Comparison of ENCODE assay signal across 22 mouse cellular contexts in the genomic region with DNA sequence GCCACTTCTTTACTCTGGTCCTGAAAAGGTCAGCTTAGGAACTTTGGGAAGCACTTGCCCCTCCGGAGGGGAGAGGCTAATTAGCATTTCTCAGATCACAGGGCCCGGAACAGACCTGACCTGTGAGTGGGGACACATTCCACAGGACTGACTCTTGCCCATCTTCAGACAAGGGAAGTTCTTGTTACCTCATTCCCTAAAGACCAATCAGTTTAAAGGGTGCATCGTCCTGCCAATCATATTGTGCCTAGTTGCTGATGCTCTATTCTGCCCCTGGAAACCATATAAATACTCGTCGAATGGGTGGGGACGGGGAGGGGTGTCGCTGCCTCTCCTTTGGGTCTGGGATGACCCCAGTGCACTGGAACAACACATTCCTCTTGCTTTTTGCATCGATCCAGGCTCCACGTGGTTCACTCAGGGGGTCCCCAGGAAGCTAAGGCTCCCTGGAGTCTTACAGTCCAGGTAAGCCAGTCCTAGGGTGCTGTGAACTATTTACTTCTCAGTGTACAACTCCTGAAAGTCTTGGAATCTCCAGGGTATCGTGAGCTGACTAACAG.
DNase-seq lines count a peak whose midpoint lies in the region; ATAC-seq and TF ChIP-seq lines count a peak whose summit lies in the region.
"Had no signal": no experiment of that assay in that cellular context is flagged by ENCODE, and none has a peak within 500 bp of the region (broad histone marks: within the 10 kb centered on the region; RNA-seq: fewer than 3 reads in every experiment).

No protein-coding gene starts in this region.

- no peak for ATAC-seq in forebrain, embryonic 15.5 days (replicated peaks)
- ATAC-seq: forebrain, embryonic 14.5 days; hindbrain, postnatal 0 days had no signal

- no peak for TF ChIP-seq POLR2A in thymus, adult 2 months (IDR thresholded peaks at IDR 0.05; ENCODE audit: control insufficient read depth, extremely low read depth, insufficient read depth, low read length, poor library complexity)

- H3K27ac ChIP-seq in thymus, adult 2 months (ENCODE audit: control insufficient read depth, insufficient read depth, low read length): no peak overlapping the region
- H3K27ac ChIP-seq in forebrain, embryonic 15.5 days (replicated peaks): no peak overlapping the region
- H3K27ac ChIP-seq: heart, embryonic 10.5 days; heart, embryonic 13.5 days; hindbrain, embryonic 14.5 days; hindbrain, postnatal 0 days had no signal

- no peaks in the 10 kb centered on the region for H3K9me3 ChIP-seq in forebrain, embryonic 15.5 days
- H3K9me3 ChIP-seq: heart, embryonic 10.5 days; heart, embryonic 13.5 days had no signal

- no peak overlapping the region for H3K4me2 ChIP-seq in forebrain, embryonic 15.5 days (replicated peaks)
- H3K4me2 ChIP-seq: heart, embryonic 13.5 days; hindbrain, embryonic 14.5 days had no signal

- DNase-seq in heart, adult 11 months: peak; percentile 66
- no peak for DNase-seq in heart, adult 8-10 months (ENCODE audit: low spot score)
- DNase-seq in thymus, adult 2 months: peak; percentile 1
- no peak for DNase-seq in thymus, postnatal 4 days
- peak; percentile 26 for DNase-seq in R1 (ENCODE audit: low read depth, low spot score)
- DNase-seq in induced T-regulatory cell, adult 2 months (ENCODE audit: low read depth): peak; percentile 87
- DNase-seq in urinary bladder, postnatal 10 days (ENCODE audit: low spot score): no peak
- DNase-seq: adrenal gland, postnatal 10 days; adrenal gland, postnatal 36 days; cerebellum, adult 18-20 months; cerebellum, adult 9-10 months; cerebellum, postnatal 14 days; gastrocnemius, postnatal 14 days; heart, adult 18-20 months; heart, postnatal 14 days; heart, postnatal 4 days had no signal

- WGBS in thymus, adult 2 months: 94% methylated on average over 10 of the region's 10 CpGs
- WGBS in forebrain, embryonic 15.5 days: 82% methylated on average over 10 of the region's 10 CpGs

- TF ChIP-seq CTCF in thymus, adult 2 months (IDR thresholded peaks at IDR 0.05; ENCODE audit: borderline replicate concordance, control insufficient read depth, extremely low read depth, insufficient read depth, low read length, poor library complexity): no peak

- no peak overlapping the region for H3K4me3 ChIP-seq in thymus, adult 2 months (ENCODE audit: control insufficient read depth, insufficient read depth, low read length)
- no peak overlapping the region for H3K4me3 ChIP-seq in forebrain, embryonic 15.5 days
- H3K4me3 ChIP-seq: heart, embryonic 10.5 days; heart, embryonic 13.5 days had no signal

- H3K4me1 ChIP-seq in thymus, adult 2 months (replicated peaks; ENCODE audit: control insufficient read depth, insufficient read depth, low read length): peaks cover 45% of the 10 kb centered on the region
- H3K4me1 ChIP-seq in forebrain, embryonic 15.5 days: no peaks in the 10 kb centered on the region
- H3K4me1 ChIP-seq: heart, embryonic 10.5 days; heart, embryonic 13.5 days had no signal

- H3K36me3 ChIP-seq in thymus, adult 2 months (ENCODE audit: control insufficient read depth, insufficient read depth, low read length): no peaks in the 10 kb centered on the region
- no peaks in the 10 kb centered on the region for H3K36me3 ChIP-seq in forebrain, embryonic 15.5 days
- H3K36me3 ChIP-seq: heart, embryonic 10.5 days; heart, embryonic 13.5 days had no signal

- no peak overlapping the region for H3K9ac ChIP-seq in forebrain, embryonic 15.5 days (replicated peaks)
- H3K9ac ChIP-seq: heart, embryonic 13.5 days; hindbrain, embryonic 14.5 days had no signal

- no peaks in the 10 kb centered on the region for H3K27me3 ChIP-seq in thymus, adult 2 months (ENCODE audit: control insufficient read depth, insufficient read depth, low read length)
- H3K27me3 ChIP-seq in forebrain, embryonic 15.5 days: no peaks in the 10 kb centered on the region
- H3K27me3 ChIP-seq: heart, embryonic 13.5 days had no signal

Comparison
In these comparisons a context has a peak if more than half of its experiments do, and no peak if none do; other contexts are left out.
1. DNase-seq: peak in heart, adult 11 months (single experiment), thymus, adult 2 months (single experiment), R1 (single experiment) and induced T-regulatory cell, adult 2 months (single experiment); none in heart, adult 8-10 months (single experiment), thymus, postnatal 4 days (single experiment) and urinary bladder, postnatal 10 days (single experiment).